Mouse (Mus musculus) liver, postnatal 0 days (tissue): Measurements from ENCODE around the gene Ano8.

Experiments
- CTCF ChIP-seq: sonication (generic); IDR thresholded peaks from 2 replicates; pipeline ENCODE4 v1.5.1; 2016; ENCODE audit warnings: antibody characterized with exemption, low read depth
- EP300 ChIP-seq: IDR thresholded peaks from 2 replicates; pipeline ENCODE4 v1.6.1; 2016; ENCODE audit warnings: antibody characterized with exemption, low read depth, mild to moderate bottlenecking

DNA sequence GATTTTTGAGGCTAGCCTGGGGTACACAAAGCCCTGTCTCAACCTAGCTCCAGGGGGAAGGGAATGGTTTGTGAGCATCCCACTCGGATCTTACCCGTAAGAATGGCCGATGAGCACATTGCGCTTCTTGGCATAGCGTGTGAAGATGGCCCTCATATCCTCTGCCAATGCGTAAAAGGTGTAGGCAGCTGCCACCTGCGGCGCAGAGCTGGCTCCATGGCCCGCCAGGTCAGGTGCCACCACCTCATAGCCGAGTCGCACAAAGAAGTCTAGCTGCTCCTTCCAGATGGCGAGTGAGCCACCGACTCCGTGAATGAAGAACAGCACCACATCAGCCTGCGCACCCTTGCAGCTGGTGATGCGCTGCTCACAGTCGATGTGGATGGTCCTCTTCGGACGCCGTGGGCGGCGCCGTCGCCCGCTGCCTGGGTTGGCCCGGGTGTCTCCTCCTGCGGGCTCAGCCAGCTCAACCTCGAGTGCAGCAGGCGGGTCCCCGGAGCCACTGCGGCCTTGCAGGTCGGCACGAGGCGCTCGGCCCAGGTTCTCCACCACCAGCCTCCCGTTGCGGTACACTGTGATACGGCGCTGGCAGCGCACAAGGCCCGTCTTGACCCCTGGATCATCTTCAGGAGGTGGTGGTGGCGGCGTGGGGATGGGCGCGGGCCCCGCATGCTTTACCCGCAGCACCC, 24.5 kb downstream of the Ano8 start:
- TF ChIP-seq CTCF (no peak), EP300 (no peak)
